Mouse (Mus musculus) liver, adult 2 months (tissue): ENCODE results near the gene Pcna. TPM values are rescaled to one million over a fixed set of nuclear protein-coding genes. Genes with fewer than 3 reads are reported as not detected.

Experiments
- DNase-seq: peaks from one replicate; pipeline ENCODE4 v3.0.0-alpha.2; 2011; ENCODE audit warnings: low read depth, low spot score; ENCODE audit errors: extremely low read depth
- H3K27ac ChIP-seq: fragments of 200-500 bp; replicated peaks from 2 replicates; pipeline ENCODE4 v1.5.1; 2012; ENCODE audit warnings: low read depth, mild to moderate bottlenecking, control low read depth, inconsistent platforms, low read length; ENCODE audit not compliant: insufficient read depth
- H3K27me3 ChIP-seq: fragments of 200-500 bp; 2 replicates; pipeline ENCODE4 v1.6.1; 2012; ENCODE audit warnings: mild to moderate bottlenecking, moderate library complexity, low read length, inconsistent platforms; ENCODE audit not compliant: control insufficient read depth, insufficient read depth
- H3K36me3 ChIP-seq: fragments of 200-500 bp; 2 replicates; pipeline ENCODE4 v1.6.1; 2012; ENCODE audit warnings: low read length, inconsistent platforms; ENCODE audit not compliant: control insufficient read depth, insufficient read depth
- H3K4me1 ChIP-seq: fragments of 200-500 bp; 2 replicates; pipeline ENCODE4 v1.6.1; 2011; ENCODE audit warnings: low read length; ENCODE audit not compliant: control insufficient read depth, insufficient read depth
- H3K4me3 ChIP-seq: fragments of 200-500 bp; 2 replicates; pipeline ENCODE4 v1.5.1; 2011; ENCODE audit warnings: low read depth, mild to moderate bottlenecking, control low read depth, low read length, moderate library complexity; ENCODE audit not compliant: insufficient read depth
- H3K79me2 ChIP-seq: fragments of 200-500 bp; 2 replicates; pipeline ENCODE4 v1.6.1; 2012; ENCODE audit warnings: inconsistent platforms, mild to moderate bottlenecking, low read length, moderate library complexity; ENCODE audit not compliant: control insufficient read depth, insufficient read depth
- H3K9ac ChIP-seq: fragments of 200-500 bp; 2 replicates; pipeline ENCODE4 v1.6.1; 2012; ENCODE audit warnings: low read depth, mild to moderate bottlenecking, control low read depth, inconsistent platforms, low read length
- CTCF ChIP-seq: fragments of 200-500 bp; IDR thresholded peaks from 2 replicates; pipeline ENCODE4 v1.5.1; 2011; ENCODE audit warnings: low read depth, low read length, control low read depth
- POLR2A ChIP-seq: fragments of 200-500 bp; IDR thresholded peaks from 2 replicates; pipeline ENCODE4 v1.6.1; 2011; ENCODE audit warnings: low read length, control low read depth; ENCODE audit not compliant: insufficient read depth; ENCODE audit errors: extremely low read depth
- WGBS: fragments of 180-500 bp; shearing (Covaris S2); methylation state at CpG from one replicate; pipeline ENCODE4 v1.1.7; 2018; 5-methylcytosine and 5-hydroxymethylcytosine counted together
- polyA plus RNA-seq: library from polyadenylated mRNA; depleted of rRNA; stranded (reverse); fragments of >200 nt; gene quantifications from 2 replicates; pipeline ENCODE4 v1.2.3, GENCODE M21; 2012
- total RNA-seq: library from RNA; depleted of rRNA; stranded (reverse); fragments of >200 nt; gene quantifications from 2 replicates; pipeline ENCODE4 v1.2.3, GENCODE M21; 2014

The Pcna gene
- total and polyA plus RNA-seq, 2 experiments: 20.6 to 39.0 TPM

- Histone ChIP-seq H3K27me3 (no peaks in the 10 kb centered on the region), H3K79me2 (peaks cover 11% of the 10 kb centered on the region; the same call in 1 of the 2 replicates), H3K27ac (peak overlapping the region; percentile 90), H3K4me1 (peaks cover 22% of the 10 kb centered on the region; the same call in 1 of the 2 replicates), H3K36me3 (no peaks in the 10 kb centered on the region), H3K4me3 (peak overlapping the region; percentile 97), H3K9ac (peak overlapping the region; percentile 99)
- no peak for TF ChIP-seq CTCF
- TF ChIP-seq POLR2A: no peak
- DNase-seq: no peak
- under 1% methylated on average over 47 of the region's 47 CpGs for WGBS
Observed at GRCm38 (mm10) chr2:132263421-132264265, 10.5 kb upstream of the Pcna start.

GRCm38 (mm10) chr2:132262879-132263398 lies 9.8 kb upstream of the Pcna start, which contains the start of gene Cds2:
Gene Cds2, plus strand, starts transcription at chr2:132263148.
- Histone ChIP-seq H3K36me3 (no peaks in the 10 kb centered on the region), H3K9ac (peak within 1 kb of the TSS; percentile 99), H3K4me3 (peak within 1 kb of the TSS; percentile 97), H3K27me3 (no peaks in the 10 kb centered on the region), H3K4me1 (peaks cover 22% of the 10 kb centered on the region; the same call in 1 of the 2 replicates), H3K27ac (peak within 1 kb of the TSS; percentile 90), H3K79me2 (peaks cover 11% of the 10 kb centered on the region; the same call in 1 of the 2 replicates)
- under 1% methylated on average over 48 of the region's 49 CpGs for WGBS
- TF ChIP-seq CTCF (peak; percentile 98), POLR2A (peak; percentile 88; the same call in 1 of the 2 replicates)
- DNase-seq: peak; percentile 97

GRCm38 (mm10) chr2:132262175-132262574 lies 9.1 kb upstream of the Pcna start:
- no peaks in the 10 kb centered on the region for H3K36me3 ChIP-seq
- H3K79me2 ChIP-seq: peaks cover 11% of the 10 kb centered on the region; the same call in 1 of the 2 replicates
- H3K4me1 ChIP-seq: peaks cover 20% of the 10 kb centered on the region; the same call in 1 of the 2 replicates
- H3K4me3 ChIP-seq: no peak overlapping the region
- H3K9ac ChIP-seq: no peak overlapping the region
- TF ChIP-seq POLR2A: no peak
- no peak for TF ChIP-seq CTCF
- DNase-seq: no peak
- no peak overlapping the region for H3K27ac ChIP-seq
- 69% methylated on average over 6 of the region's 6 CpGs for WGBS
- H3K27me3 ChIP-seq: no peaks in the 10 kb centered on the region

- Histone ChIP-seq H3K79me2 (peaks cover 11% of the 10 kb centered on the region; the same call in 1 of the 2 replicates), H3K27ac (no peak overlapping the region), H3K4me3 (no peak overlapping the region), H3K9ac (no peak overlapping the region), H3K36me3 (no peaks in the 10 kb centered on the region), H3K27me3 (no peaks in the 10 kb centered on the region), H3K4me1 (peaks cover 14% of the 10 kb centered on the region; the same call in 1 of the 2 replicates)
- TF ChIP-seq CTCF: no peak
- no peak for TF ChIP-seq POLR2A
- no peak for DNase-seq
- WGBS: 95% methylated on average over 3 of the region's 3 CpGs
Observed at GRCm38 (mm10) chr2:132260601-132261000, 7.5 kb upstream of the Pcna start.

GRCm38 (mm10) chr2:132257350-132258068 lies 4.4 kb upstream of the Pcna start:
- Histone ChIP-seq H3K4me3 (no peak overlapping the region), H3K36me3 (no peaks in the 10 kb centered on the region), H3K27me3 (no peaks in the 10 kb centered on the region), H3K4me1 (peaks cover under 1% of the 10 kb centered on the region; the same call in 1 of the 2 replicates), H3K9ac (no peak overlapping the region), H3K79me2 (no peaks in the 10 kb centered on the region), H3K27ac (no peak overlapping the region)
- DNase-seq: no peak
- TF ChIP-seq CTCF: no peak
- WGBS: 93% methylated on average over 6 of the region's 6 CpGs
